In genomic region chr4:104604298-104604697, GRCm38 (mm10) we compare ENCODE assay signal across 23 mouse cellular contexts.
"Had no signal": no experiment of that assay in that cellular context is flagged by ENCODE, and none has a peak within 500 bp of the region (broad histone marks: within the 10 kb centered on the region; RNA-seq: fewer than 3 reads in every experiment).

No protein-coding gene starts in this region.

- H3K27me3 ChIP-seq: embryonic facial prominence, embryonic 12.5 days; embryonic facial prominence, embryonic 13.5 days; embryonic facial prominence, embryonic 15.5 days; forebrain, embryonic 12.5 days; forebrain, embryonic 13.5 days; forebrain, embryonic 15.5 days had no signal

- DNase-seq: cerebellum, postnatal 10 days; cerebellum, postnatal 14 days; cerebellum, postnatal 25 days; cerebellum, postnatal 36 days; embryo, embryonic 11 days; forebrain, postnatal 0 days; gastrocnemius, adult 2 months; gastrocnemius, postnatal 10 days; gastrocnemius, postnatal 14 days; gastrocnemius, postnatal 25 days; gastrocnemius, postnatal 36 days; heart, adult 18-20 months; heart, adult 2 months had no signal

- H3K36me3 ChIP-seq: embryonic facial prominence, embryonic 10.5 days; embryonic facial prominence, embryonic 12.5 days; embryonic facial prominence, embryonic 13.5 days; embryonic facial prominence, embryonic 15.5 days; forebrain, embryonic 10.5 days; forebrain, embryonic 12.5 days; forebrain, embryonic 15.5 days; heart, embryonic 10.5 days had no signal

- H3K4me3 ChIP-seq: embryonic facial prominence, embryonic 10.5 days; embryonic facial prominence, embryonic 12.5 days; embryonic facial prominence, embryonic 13.5 days; embryonic facial prominence, embryonic 15.5 days; erythroblast, embryonic 14.5 days; forebrain, embryonic 10.5 days; forebrain, embryonic 12.5 days; forebrain, embryonic 13.5 days; forebrain, embryonic 15.5 days; gastrocnemius, adult 2 months; heart, adult 2 months; heart, embryonic 10.5 days had no signal

- H3K27ac ChIP-seq: embryonic facial prominence, embryonic 10.5 days; embryonic facial prominence, embryonic 12.5 days; embryonic facial prominence, embryonic 13.5 days; embryonic facial prominence, embryonic 15.5 days; forebrain, embryonic 10.5 days; forebrain, embryonic 12.5 days; forebrain, embryonic 13.5 days; forebrain, embryonic 15.5 days; gastrocnemius, adult 2 months; heart, adult 2 months; heart, embryonic 10.5 days had no signal

- H3K9ac ChIP-seq: embryonic facial prominence, embryonic 12.5 days; embryonic facial prominence, embryonic 13.5 days; embryonic facial prominence, embryonic 15.5 days; forebrain, embryonic 12.5 days; forebrain, embryonic 13.5 days; forebrain, embryonic 15.5 days; forebrain, postnatal 0 days had no signal

- H3K4me1 ChIP-seq: embryonic facial prominence, embryonic 15.5 days; heart, embryonic 10.5 days had no signal

- H3K9me3 ChIP-seq: embryonic facial prominence, embryonic 10.5 days; embryonic facial prominence, embryonic 12.5 days; embryonic facial prominence, embryonic 13.5 days; embryonic facial prominence, embryonic 15.5 days; forebrain, embryonic 10.5 days; forebrain, embryonic 12.5 days; forebrain, embryonic 13.5 days; forebrain, embryonic 15.5 days; heart, embryonic 10.5 days had no signal

- H3K4me2 ChIP-seq: embryonic facial prominence, embryonic 12.5 days; embryonic facial prominence, embryonic 13.5 days; embryonic facial prominence, embryonic 15.5 days; forebrain, embryonic 12.5 days; forebrain, embryonic 13.5 days; forebrain, embryonic 15.5 days had no signal
